Mouse (Mus musculus) B cell, adult (primary cell): ENCODE results near the gene Hmgcll1. TPM values are rescaled to one million over a fixed set of nuclear protein-coding genes. Genes with fewer than 3 reads are reported as not detected.

Experiments
- total RNA-seq: library from RNA; stranded (reverse); gene quantifications from 4 replicates; pipeline ENCODE4 v1.2.4, GENCODE M21; 2023; ENCODE audit not compliant: inconsistent age

Hmgcll1 gene
- total RNA-seq: 0.48 to 1.2 TPM (median 0.75 TPM) in 4 replicates

GRCm38 (mm10) chr9:76014631-76015531 lies at the start of gene Hmgcll1:
Hmgcll1 (plus strand) TSS chr9:76014855.

Other genes starting within 250 kb of the Hmgcll1 start
- gene Bmp5, start 239.5 kb upstream of the Hmgcll1 start, total RNA-seq: not detected in 4 replicates
- not detected in 4 replicates for gene Gfral, start 198.8 kb downstream of the Hmgcll1 start, total RNA-seq